Mouse (Mus musculus) spleen, adult 2 months (tissue): ENCODE measurements around the gene Tmcc1.

Source experiments
- CTCF ChIP-seq: fragments of 200-500 bp; IDR thresholded peaks from 2 replicates; pipeline ENCODE4 v1.5.1; 2011; ENCODE audit warnings: mild to moderate bottlenecking, inconsistent platforms; ENCODE audit not compliant: insufficient read depth, insufficient read length, insufficient replicate concordance; ENCODE audit errors: extremely low read depth
- POLR2A ChIP-seq: fragments of 200-500 bp; IDR thresholded peaks from 2 replicates; pipeline ENCODE4 v1.6.1; 2011; ENCODE audit warnings: low read depth, low read length, inconsistent platforms

- TF ChIP-seq POLR2A (no peak), CTCF (no peak)
These were observed 26.9 kb downstream of the Tmcc1 start for GRCm38 (mm10) chr6:116166383-116166782.
